Mouse (Mus musculus): Measurements from ENCODE around the gene Tedc2.

The Tedc2 gene

GRCm38 (mm10) chr17:24220435-24221411 lies at the start of gene Tedc2:
Tedc2 (minus strand) TSS chr17:24220851.
- peak; percentile 95 for ATAC-seq (ENCODE audit: insufficient number of reproducible peaks, low FRiP score, low TSS enrichment)

GRCm38 (mm10) chr17:24267133-24267532 lies 46.5 kb upstream of the Tedc2 start:
- ATAC-seq (ENCODE audit: insufficient number of reproducible peaks, low FRiP score, low TSS enrichment), result no peak

- ATAC-seq (ENCODE audit: insufficient number of reproducible peaks, low FRiP score, low TSS enrichment), result no peak
These were observed 44.1 kb upstream of the Tedc2 start for GRCm38 (mm10) chr17:24264766-24265165.

- ATAC-seq (ENCODE audit: insufficient number of reproducible peaks, low FRiP score, low TSS enrichment), result no peak
These were observed 39.9 kb upstream of the Tedc2 start for GRCm38 (mm10) chr17:24260516-24260915.

GRCm38 (mm10) chr17:24259702-24260101 lies 39.1 kb upstream of the Tedc2 start:
- no peak for ATAC-seq (ENCODE audit: insufficient number of reproducible peaks, low FRiP score, low TSS enrichment)

GRCm38 (mm10) chr17:24258981-24259380 lies 38.3 kb upstream of the Tedc2 start:
- ATAC-seq (ENCODE audit: insufficient number of reproducible peaks, low FRiP score, low TSS enrichment), result no peak

- ATAC-seq (ENCODE audit: insufficient number of reproducible peaks, low FRiP score, low TSS enrichment), result no peak
These were observed 31.7 kb upstream of the Tedc2 start for GRCm38 (mm10) chr17:24252329-24252728.

- ATAC-seq (ENCODE audit: insufficient number of reproducible peaks, low FRiP score, low TSS enrichment), result peak; percentile 100
These were observed 30.8 kb upstream of the Tedc2 start, which contains the start of gene Ccnf for GRCm38 (mm10) chr17:24251320-24252069. Ccnf (minus strand) TSS chr17:24251484.

- no peak; the same call in 1 of the 2 replicates for ATAC-seq (ENCODE audit: insufficient number of reproducible peaks, low FRiP score, low TSS enrichment)
These were observed 30.3 kb upstream of the Tedc2 start for GRCm38 (mm10) chr17:24250988-24251319.

- no peak for ATAC-seq (ENCODE audit: insufficient number of reproducible peaks, low FRiP score, low TSS enrichment)
These were observed 28.0 kb upstream of the Tedc2 start for GRCm38 (mm10) chr17:24248641-24249040.

- no peak for ATAC-seq (ENCODE audit: insufficient number of reproducible peaks, low FRiP score, low TSS enrichment)
These were observed 23.4 kb upstream of the Tedc2 start for GRCm38 (mm10) chr17:24244061-24244460.

- ATAC-seq (ENCODE audit: insufficient number of reproducible peaks, low FRiP score, low TSS enrichment), result no peak
These were observed 22.8 kb upstream of the Tedc2 start for GRCm38 (mm10) chr17:24243311-24243969.

- peak; percentile 66; the same call in 1 of the 2 replicates for ATAC-seq (ENCODE audit: insufficient number of reproducible peaks, low FRiP score, low TSS enrichment)
These were observed 16.3 kb upstream of the Tedc2 start for GRCm38 (mm10) chr17:24236921-24237320.

GRCm38 (mm10) chr17:24236479-24236878 lies 15.8 kb upstream of the Tedc2 start:
- ATAC-seq (ENCODE audit: insufficient number of reproducible peaks, low FRiP score, low TSS enrichment), result no peak

GRCm38 (mm10) chr17:24227941-24228340 lies 7.3 kb upstream of the Tedc2 start:
- no peak for ATAC-seq (ENCODE audit: insufficient number of reproducible peaks, low FRiP score, low TSS enrichment)

GRCm38 (mm10) chr17:24226721-24227120 lies 6.1 kb upstream of the Tedc2 start:
- no peak for ATAC-seq (ENCODE audit: insufficient number of reproducible peaks, low FRiP score, low TSS enrichment)

- no peak for ATAC-seq (ENCODE audit: insufficient number of reproducible peaks, low FRiP score, low TSS enrichment)
These were observed 5.2 kb upstream of the Tedc2 start for GRCm38 (mm10) chr17:24225851-24226250.

- ATAC-seq (ENCODE audit: insufficient number of reproducible peaks, low FRiP score, low TSS enrichment), result no peak
These were observed 4.1 kb upstream of the Tedc2 start for GRCm38 (mm10) chr17:24224741-24225140.

GRCm38 (mm10) chr17:24223513-24223912 lies 2.9 kb upstream of the Tedc2 start:
- ATAC-seq (ENCODE audit: insufficient number of reproducible peaks, low FRiP score, low TSS enrichment), result no peak

GRCm38 (mm10) chr17:24222653-24223052 lies 2.0 kb upstream of the Tedc2 start:
- no peak for ATAC-seq (ENCODE audit: insufficient number of reproducible peaks, low FRiP score, low TSS enrichment)

GRCm38 (mm10) chr17:24216836-24217235 lies 3.8 kb downstream of the Tedc2 start:
- no peak for ATAC-seq (ENCODE audit: insufficient number of reproducible peaks, low FRiP score, low TSS enrichment)

All from cerebellum, adult (tissue).